17 mouse cellular contexts compared by ENCODE assay signal in genomic region chr9:46482034-46482858, GRCm38 (mm10).
DNase-seq lines count a peak whose midpoint lies in the region; ATAC-seq and TF ChIP-seq lines count a peak whose summit lies in the region.
"Had no signal": no experiment of that assay in that cellular context is flagged by ENCODE, and none has a peak within 500 bp of the region (broad histone marks: within the 10 kb centered on the region; RNA-seq: fewer than 3 reads in every experiment).

No protein-coding gene starts in this region.

- H3K4me3 ChIP-seq in neural tube, embryonic 11.5 days (ENCODE audit: low read depth, low read length) = no peak overlapping the region
- H3K4me3 ChIP-seq in forebrain, embryonic 14.5 days (ENCODE audit: low read depth, low read length) = no peak overlapping the region
- no peak overlapping the region for H3K4me3 ChIP-seq in layer of hippocampus, adult 2 months
- H3K4me3 ChIP-seq: embryonic facial prominence, embryonic 12.5 days; heart, embryonic 10.5 days; limb, embryonic 15.5 days; lung, embryonic 15.5 days had no signal

- 45% methylated on average over 11 of the region's 12 CpGs for WGBS in neural tube, embryonic 11.5 days
- WGBS in forebrain, embryonic 14.5 days = 42% methylated on average over 12 of the region's 12 CpGs

- H3K9ac ChIP-seq in neural tube, embryonic 11.5 days (ENCODE audit: low read length) = no peak overlapping the region
- H3K9ac ChIP-seq in forebrain, embryonic 14.5 days (ENCODE audit: low read length) = peak overlapping the region; percentile 26; the same call in 1 of the 2 replicates
- H3K9ac ChIP-seq: embryonic facial prominence, embryonic 12.5 days; limb, embryonic 15.5 days; lung, embryonic 15.5 days had no signal

- H3K4me1 ChIP-seq in neural tube, embryonic 11.5 days (ENCODE audit: control insufficient read depth, insufficient read depth, low read length) = peaks cover 31% of the 10 kb centered on the region
- H3K4me1 ChIP-seq in forebrain, embryonic 14.5 days (ENCODE audit: control insufficient read depth, insufficient read depth, low read length) = peaks cover 22% of the 10 kb centered on the region

- TF ChIP-seq CTCF in layer of hippocampus, adult 2 months (conservative IDR thresholded peaks at IDR 0.05) = no peak

- no peaks in the 10 kb centered on the region for H3K9me3 ChIP-seq in neural tube, embryonic 11.5 days (ENCODE audit: control insufficient read depth, low read length)
- no peaks in the 10 kb centered on the region for H3K9me3 ChIP-seq in forebrain, embryonic 14.5 days (replicated peaks; ENCODE audit: control insufficient read depth, low read length)
- H3K9me3 ChIP-seq: embryonic facial prominence, embryonic 12.5 days; heart, embryonic 10.5 days; limb, embryonic 15.5 days; lung, embryonic 15.5 days had no signal

- H3K27me3 ChIP-seq in neural tube, embryonic 11.5 days (ENCODE audit: control insufficient read depth, insufficient read depth, low read length) = no peaks in the 10 kb centered on the region
- no peaks in the 10 kb centered on the region for H3K27me3 ChIP-seq in forebrain, embryonic 14.5 days (replicated peaks; ENCODE audit: control insufficient read depth, insufficient read depth, low read length)
- H3K27me3 ChIP-seq: embryonic facial prominence, embryonic 12.5 days; limb, embryonic 15.5 days; lung, embryonic 15.5 days had no signal

- H3K4me2 ChIP-seq in neural tube, embryonic 11.5 days (ENCODE audit: low read depth) = no peak overlapping the region
- H3K4me2 ChIP-seq in forebrain, embryonic 14.5 days (ENCODE audit: low read length) = peak overlapping the region; percentile 6; the same call in 1 of the 2 replicates
- H3K4me2 ChIP-seq: embryonic facial prominence, embryonic 12.5 days; limb, embryonic 15.5 days; lung, embryonic 15.5 days had no signal

- DNase-seq in neural tube, embryonic 11.5 days (ENCODE audit: low spot score) = peak; percentile 39
- no peak for DNase-seq in neural tube, embryonic 10.5 days (ENCODE audit: extremely low spot score, low spot score)
- DNase-seq in forebrain, embryonic 14.5 days (ENCODE audit: low spot score) = peak; percentile 31
- no peak for DNase-seq in urinary bladder, postnatal 25 days (ENCODE audit: low spot score)
- DNase-seq in gastrocnemius, adult 8-10 months (ENCODE audit: low spot score in 2 of 2) = no peak
- DNase-seq in layer of hippocampus, adult 2 months (ENCODE audit: low spot score in 2 of 2) = no peak
- no peak for DNase-seq in spleen, postnatal 4 days (ENCODE audit: low spot score in 2 of 2)
- DNase-seq: cerebellum, adult 2 months; gastrocnemius, postnatal 10 days; heart, postnatal 36 days; kidney, adult 8-10 months; right cerebral cortex, postnatal 14 days had no signal

- ATAC-seq in neural tube, embryonic 11.5 days (ENCODE audit: insufficient read depth, low FRiP score, low TSS enrichment) = no peak
- peak; percentile 60 for ATAC-seq in forebrain, embryonic 14.5 days
- peak; percentile 68 for ATAC-seq in megakaryocyte progenitor cell, adult 5-6 weeks (replicated peaks; ENCODE audit: poor library complexity)

- H3K36me3 ChIP-seq in neural tube, embryonic 11.5 days (ENCODE audit: control insufficient read depth, insufficient read depth, low read length) = no peaks in the 10 kb centered on the region
- no peaks in the 10 kb centered on the region for H3K36me3 ChIP-seq in forebrain, embryonic 14.5 days (ENCODE audit: control insufficient read depth, insufficient read depth, low read length)
- H3K36me3 ChIP-seq: embryonic facial prominence, embryonic 12.5 days; heart, embryonic 10.5 days; limb, embryonic 15.5 days; lung, embryonic 15.5 days had no signal

- H3K27ac ChIP-seq in neural tube, embryonic 11.5 days (ENCODE audit: low read depth, low read length) = no peak overlapping the region
- peak overlapping the region; percentile 16; the same call in 1 of the 2 replicates for H3K27ac ChIP-seq in forebrain, embryonic 14.5 days (ENCODE audit: low read depth, low read length)
- no peak overlapping the region for H3K27ac ChIP-seq in layer of hippocampus, adult 2 months
- H3K27ac ChIP-seq: embryonic facial prominence, embryonic 12.5 days; heart, embryonic 10.5 days; limb, embryonic 15.5 days; lung, embryonic 15.5 days had no signal

Comparison
In these comparisons a context has a peak if more than half of its experiments do, and no peak if none do; other contexts are left out.
1. DNase-seq: peak in neural tube, embryonic 11.5 days (single experiment) and forebrain, embryonic 14.5 days (single experiment); none in neural tube, embryonic 10.5 days (single experiment), urinary bladder, postnatal 25 days (single experiment), gastrocnemius, adult 8-10 months (0 of 2), layer of hippocampus, adult 2 months (0 of 2) and spleen, postnatal 4 days (0 of 2).